Mouse (Mus musculus) left cerebral cortex, postnatal 25 days (tissue): ENCODE results near the gene Sfmbt1. TPM values are rescaled to one million over a fixed set of nuclear protein-coding genes. Genes with fewer than 3 reads are reported as not detected.

ENCODE experiments used
- DNase-seq, 2 experiments: peaks; one replicate each; pipeline ENCODE4 v3.0.0; 2022; ENCODE audit warnings: low spot score in 2 of 2, mixed read lengths in 1 of 2
- intact Hi-C: fragments of 180-260 bp; cut with DNase I; formaldehyde crosslinking; loops from one replicate; pipeline ENCODE4 v1.15.1; 2025
- total RNA-seq, 2 experiments: library from RNA; stranded (reverse); gene quantifications; 2 replicates each; pipeline ENCODE4 v1.2.3; 2021

Gene Sfmbt1
- total RNA-seq, 2 experiments from 2014 or later, result 33.1 to 34.9 TPM

DNA sequence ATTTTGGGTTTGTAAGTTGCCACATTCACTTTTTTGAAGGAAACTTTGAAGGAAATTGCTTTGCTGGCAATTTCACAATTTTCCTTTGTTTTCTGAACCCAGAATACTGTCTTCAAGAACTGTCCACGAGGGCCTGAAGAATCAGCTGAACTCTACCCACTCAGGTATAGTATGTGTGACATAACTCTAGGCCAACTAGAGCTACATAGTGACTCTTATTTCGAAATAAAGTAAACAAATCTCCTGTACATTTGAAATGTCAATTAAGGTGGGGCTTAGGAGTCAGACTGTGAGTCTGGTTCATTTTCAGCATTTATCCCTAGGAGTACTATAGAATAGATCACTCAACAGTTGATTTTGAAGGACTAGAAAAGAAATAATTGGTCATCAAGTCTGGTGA lies 87.1 kb downstream of the Sfmbt1 start:
- intact Hi-C loops, result no loop called here
- DNase-seq, result no peak

GRCm38 (mm10) chr14:30821136-30821535 lies 106.5 kb downstream of the Sfmbt1 start:
- intact Hi-C loops, result no loop called here
- no peak for DNase-seq

DNA sequence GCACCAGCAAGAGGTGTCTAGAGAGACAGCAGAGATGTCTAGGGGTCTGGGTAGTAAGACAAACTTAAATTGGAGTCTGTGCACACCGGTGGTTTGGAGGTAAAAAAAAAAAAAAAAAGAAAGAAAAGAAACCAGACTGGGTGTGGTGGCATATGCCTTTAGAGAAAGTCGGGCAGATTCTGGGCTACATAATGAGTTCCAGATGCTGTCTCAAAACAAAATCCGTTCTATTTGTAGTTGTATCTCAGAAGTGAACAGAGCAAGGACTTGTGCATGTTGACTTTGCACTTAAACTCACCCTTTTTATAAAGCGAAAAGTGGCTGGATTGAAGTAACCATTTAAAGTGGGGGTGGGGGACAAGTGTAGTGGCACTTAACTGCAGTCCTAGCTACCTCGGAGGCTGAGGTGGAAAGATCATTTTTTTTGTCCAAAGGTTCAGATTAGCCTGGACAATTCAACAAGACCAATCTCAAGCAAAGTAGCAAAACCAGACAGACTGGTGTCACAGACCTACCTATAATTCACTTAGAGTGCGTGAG lies 109.9 kb downstream of the Sfmbt1 start:
- no peak for DNase-seq
- intact Hi-C loops, result no loop called here

GRCm38 (mm10) chr14:30825021-30825475 lies 110.4 kb downstream of the Sfmbt1 start:
- no peak for DNase-seq
- intact Hi-C loops, result loop anchor here (5.0 kb wide), 1 partner anchor 42 kb away; no protein-coding TSS in a partner anchor

- peak; percentile 87 to 89 for DNase-seq
- intact Hi-C loops, result loop anchor here (5.0 kb wide), 1 partner anchor 42 kb away; no protein-coding TSS in a partner anchor
Measured at GRCm38 (mm10) chr14:30825476-30826131, 111.0 kb downstream of the Sfmbt1 start, which contains the start of gene Tmem110. Gene Tmem110, plus strand, starts transcription at chr14:30825590.

DNA sequence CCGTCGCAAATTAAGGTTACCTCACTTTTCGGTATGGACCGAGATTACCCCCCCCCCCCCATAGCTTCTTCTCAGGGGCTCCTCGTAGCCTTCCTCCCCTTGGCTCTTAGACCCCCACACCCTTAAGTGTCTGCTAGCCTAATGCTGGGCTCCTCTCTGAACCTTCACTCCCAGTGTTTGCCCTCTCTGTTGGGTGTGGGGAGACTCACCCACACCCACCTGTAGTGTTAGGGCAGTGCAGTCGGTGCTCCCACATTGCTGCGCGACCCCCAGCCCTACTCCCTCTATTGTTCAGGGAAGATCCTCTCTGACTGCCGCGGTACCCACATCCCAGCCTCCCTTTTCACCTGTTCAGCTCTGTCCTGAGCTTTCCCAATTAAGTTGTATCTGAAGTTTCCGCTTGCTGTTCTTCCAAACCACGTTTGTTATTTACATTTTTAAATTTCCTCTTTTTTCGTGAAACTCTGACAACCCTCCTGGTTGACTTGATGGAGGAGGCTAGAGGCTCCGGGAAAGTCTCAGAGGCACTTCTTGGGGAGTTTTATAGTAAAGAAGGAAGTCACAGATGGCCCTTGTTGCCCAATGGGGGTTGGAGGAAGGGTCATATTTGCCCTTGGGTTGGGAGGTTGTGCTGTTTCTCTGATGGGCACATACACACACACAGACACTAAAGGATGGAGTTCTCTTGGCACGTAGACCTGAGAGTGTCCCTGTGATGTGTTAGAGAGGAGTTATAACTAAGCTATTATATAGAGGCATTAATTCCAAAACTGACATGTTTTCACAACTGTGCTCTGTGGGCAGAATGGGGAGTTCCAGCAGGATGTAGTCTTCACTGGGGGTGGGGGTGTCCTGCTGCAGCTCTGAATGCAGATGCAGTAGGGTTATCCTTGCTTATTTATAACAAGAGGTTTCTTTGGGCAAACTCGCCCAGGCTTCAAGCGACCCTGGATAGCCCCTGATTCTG lies 111.8 kb downstream of the Sfmbt1 start:
- no peak for DNase-seq
- intact Hi-C loops, result loop anchor here (5.0 kb wide), 1 partner anchor 41 kb away; no protein-coding TSS in a partner anchor

DNA sequence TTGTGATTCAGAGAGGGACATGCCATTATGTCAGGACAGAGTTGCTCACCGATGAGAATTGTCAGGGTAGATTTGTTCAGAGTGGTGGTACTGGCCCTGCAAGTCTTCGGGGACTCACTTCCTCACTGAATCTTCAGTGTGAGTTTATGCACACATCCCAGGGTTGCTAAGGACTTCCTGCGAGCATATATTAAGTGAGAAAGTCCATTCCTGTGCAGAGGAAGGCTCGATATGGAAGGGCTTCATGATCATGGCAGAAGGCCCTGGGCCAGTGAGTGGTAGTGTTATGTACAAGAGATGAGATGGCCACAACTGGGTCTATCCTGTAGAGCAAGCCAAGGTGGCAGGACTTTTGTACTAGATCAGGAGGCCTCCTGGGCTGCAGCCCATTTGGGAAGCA lies 112.8 kb downstream of the Sfmbt1 start:
- intact Hi-C loops, result loop anchor here (5.0 kb wide), 1 partner anchor 40 kb away; no protein-coding TSS in a partner anchor
- no peak for DNase-seq

DNA sequence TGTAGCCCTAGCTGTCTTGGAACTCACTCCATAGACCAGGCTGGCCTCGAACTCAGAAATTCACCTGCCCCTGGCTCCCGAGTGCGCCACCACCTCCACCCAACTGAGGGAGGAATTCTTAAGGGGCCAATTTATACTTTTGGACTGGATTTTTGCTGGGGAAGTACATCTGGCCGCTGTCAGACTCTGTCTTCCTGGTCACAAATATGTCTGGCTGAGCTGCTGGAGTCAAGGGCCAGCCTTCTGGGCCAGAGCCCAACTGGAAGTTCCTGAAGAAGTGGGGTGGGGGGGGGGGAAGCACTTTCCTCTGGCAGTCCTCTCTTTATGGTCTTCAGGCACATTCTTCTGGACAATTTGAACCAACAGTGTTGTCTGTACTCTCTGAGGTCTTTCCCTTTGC lies 113.4 kb downstream of the Sfmbt1 start:
- intact Hi-C loops, result loop anchor here (5.0 kb wide), 1 partner anchor 39 kb away; no protein-coding TSS in a partner anchor
- DNase-seq, result no peak

DNA sequence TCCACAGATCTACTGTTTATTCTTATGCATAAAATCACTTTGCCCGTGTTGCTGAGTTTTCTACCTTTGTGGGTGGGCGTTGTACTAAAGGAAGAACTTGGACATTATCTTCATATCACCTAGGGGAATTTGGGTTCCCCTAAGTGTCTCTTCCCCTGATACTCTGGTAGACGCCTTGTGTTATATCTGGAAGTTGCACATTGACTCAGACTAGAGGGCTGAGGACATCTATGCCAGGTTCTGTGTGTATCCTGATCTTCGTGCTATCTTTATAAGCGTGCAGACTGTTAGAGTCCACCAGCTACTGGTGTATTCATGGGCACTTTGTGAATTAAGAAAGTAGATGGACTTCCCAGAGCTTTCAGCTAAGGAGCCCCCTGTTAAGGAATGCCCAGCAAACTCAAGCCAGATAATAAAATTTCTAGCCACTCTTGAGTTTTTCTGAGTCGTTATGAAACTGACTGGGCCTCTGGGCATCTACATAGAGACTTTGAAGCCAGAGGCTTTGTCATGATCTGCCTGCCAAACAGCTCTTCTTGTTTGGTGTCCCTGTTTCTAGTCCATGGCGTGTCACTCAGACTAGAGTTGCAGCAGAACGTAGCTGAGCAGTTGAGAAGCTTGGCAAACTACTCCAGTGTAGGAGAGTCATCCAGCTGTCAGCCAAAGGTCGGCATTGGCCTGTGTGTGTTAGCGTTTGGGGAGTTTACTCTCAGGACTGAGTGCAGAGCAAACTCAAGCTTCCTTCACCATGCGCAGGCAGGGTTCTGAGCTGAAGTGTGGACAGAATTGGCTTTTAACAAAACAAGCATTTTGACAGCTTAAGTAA lies 114.2 kb downstream of the Sfmbt1 start:
- no peak for DNase-seq
- intact Hi-C loops, result loop anchor here (5.0 kb wide), 1 partner anchor 38 kb away; no protein-coding TSS in a partner anchor

DNA sequence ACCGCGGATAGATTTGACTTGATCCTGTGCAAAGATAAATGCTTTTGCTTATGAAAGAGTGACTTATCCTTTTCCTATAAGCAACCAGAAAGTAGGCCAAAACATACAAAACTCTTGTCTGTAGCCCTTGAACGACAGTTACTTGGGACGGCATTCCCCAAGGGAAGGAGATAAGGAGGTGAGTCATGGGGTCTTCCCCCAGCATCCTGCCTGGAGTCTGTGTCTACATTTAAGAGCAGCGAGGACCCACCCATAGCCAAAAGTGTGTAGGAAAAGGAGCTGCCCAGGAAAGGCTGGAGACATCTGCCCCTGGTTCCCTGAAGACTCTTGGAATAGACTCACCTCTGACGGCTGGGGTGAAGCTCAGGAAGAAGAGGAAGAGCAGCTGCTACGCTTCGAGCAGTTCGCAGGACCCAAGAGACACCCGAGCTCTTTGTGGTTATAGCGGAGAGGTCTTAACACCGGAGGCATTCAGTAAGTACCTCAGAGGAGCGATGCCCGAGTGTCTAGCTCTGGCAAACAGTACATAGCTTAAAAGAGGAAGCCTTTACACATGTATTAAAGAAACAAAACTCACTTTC lies 122.9 kb downstream of the Sfmbt1 start:
- DNase-seq, result no peak

DNA sequence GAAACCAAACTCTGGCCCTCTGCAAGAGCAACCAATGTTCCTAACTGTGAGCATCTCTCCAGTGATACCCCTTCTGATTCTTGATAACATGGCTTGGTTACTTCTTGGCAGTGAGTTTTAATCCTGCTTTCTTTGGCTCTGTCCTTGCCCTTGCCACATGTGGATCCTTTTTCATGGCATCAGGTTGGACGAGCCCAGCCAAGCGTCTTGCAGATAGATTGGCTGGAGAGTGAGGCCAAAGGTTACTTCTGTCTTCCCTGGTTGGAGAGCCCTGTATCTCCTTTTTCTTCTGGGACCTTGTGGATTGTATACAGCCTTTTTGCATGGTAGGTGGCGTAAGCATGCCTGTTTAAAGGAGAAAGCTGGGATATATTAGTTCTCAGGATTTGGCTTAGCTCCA lies 129.1 kb downstream of the Sfmbt1 start:
- DNase-seq, result no peak
- intact Hi-C loops, result no loop called here

More for the DNA sequence above, 122.9 kb downstream of the Sfmbt1 start:
- intact Hi-C loops, result no loop called here

GRCm38 (mm10) chr14:30850504-30850903 lies 135.9 kb downstream of the Sfmbt1 start:
- intact Hi-C loops, result no loop called here
- no peak for DNase-seq

DNA sequence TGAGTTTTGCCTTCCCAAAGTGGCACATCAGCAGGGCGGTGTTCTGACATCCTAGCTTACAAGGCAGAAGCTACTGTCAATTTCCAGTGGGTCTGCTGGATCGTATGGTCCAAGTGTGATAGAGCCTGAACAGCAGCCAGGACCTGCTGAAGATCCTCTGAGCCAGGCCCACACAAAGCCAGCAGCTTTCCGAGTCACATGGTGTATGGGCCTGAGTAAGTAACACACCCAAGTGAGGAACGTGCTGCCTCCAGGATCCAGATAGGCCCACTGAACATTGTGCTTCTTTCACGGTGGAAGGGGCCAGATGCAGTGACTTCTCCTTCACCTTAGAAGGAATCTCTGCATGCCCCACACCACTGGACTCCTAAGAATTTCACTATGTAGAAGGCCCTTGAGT lies 137.7 kb downstream of the Sfmbt1 start:
- no peak for DNase-seq
- intact Hi-C loops, result no loop called here

GRCm38 (mm10) chr14:30855316-30855715 lies 140.7 kb downstream of the Sfmbt1 start:
- DNase-seq, result no peak
- intact Hi-C loops, result no loop called here

GRCm38 (mm10) chr14:30856885-30857507 lies 142.3 kb downstream of the Sfmbt1 start:
- DNase-seq, result peak in 1 of 2 experiments; percentile 52
- intact Hi-C loops, result no loop called here

- DNase-seq, result no peak
- intact Hi-C loops, result no loop called here
Measured at GRCm38 (mm10) chr14:30857990-30858389, 143.3 kb downstream of the Sfmbt1 start.

GRCm38 (mm10) chr14:30861421-30862125 lies 146.9 kb downstream of the Sfmbt1 start:
- intact Hi-C loops, result no loop called here

GRCm38 (mm10) chr14:30862368-30862767 lies 147.7 kb downstream of the Sfmbt1 start:
- peak in 1 of 2 experiments; percentile 36 for DNase-seq
- intact Hi-C loops, result no loop called here

More at GRCm38 (mm10) chr14:30861421-30862125, 146.9 kb downstream of the Sfmbt1 start:
- DNase-seq, result no peak
